Mouse (Mus musculus): ENCODE measurements around the gene Bsnd. TPM values are rescaled to one million over a fixed set of nuclear protein-coding genes. Genes with fewer than 3 reads are reported as not detected.
A peak's percentile ranks its signal among the peaks of the same experiment; 100 is the strongest.

Bsnd gene
- total RNA-seq, 2 experiments from 2014 or later, result not detected

DNA sequence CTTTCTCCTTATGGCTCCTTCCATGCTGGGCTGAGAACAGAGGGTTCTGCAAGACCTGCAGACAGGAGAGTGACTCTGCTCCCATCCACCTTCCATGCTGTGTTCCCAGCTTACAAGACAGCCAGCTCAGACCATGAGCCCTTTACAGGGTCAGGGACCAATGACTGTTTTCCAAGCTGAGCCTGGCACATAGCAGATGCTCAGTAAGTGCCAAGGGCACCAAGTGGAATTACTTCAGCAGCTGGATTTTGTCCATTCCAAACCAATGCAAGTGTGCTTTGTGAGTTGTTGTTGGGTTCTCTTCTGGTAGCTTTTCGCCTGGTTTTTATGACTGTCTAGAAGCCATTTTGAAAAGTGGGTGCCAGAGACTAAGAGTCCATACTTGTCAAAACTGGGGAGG, 8.3 kb downstream of the Bsnd start:
- no peak for DNase-seq (ENCODE audit: extremely low spot score in 1 of 2, low spot score in 1 of 2)

GRCm38 (mm10) chr4:106483215-106483727, 8.8 kb downstream of the Bsnd start:
- no peak for DNase-seq (ENCODE audit: extremely low spot score in 1 of 2, low spot score in 1 of 2)

DNA sequence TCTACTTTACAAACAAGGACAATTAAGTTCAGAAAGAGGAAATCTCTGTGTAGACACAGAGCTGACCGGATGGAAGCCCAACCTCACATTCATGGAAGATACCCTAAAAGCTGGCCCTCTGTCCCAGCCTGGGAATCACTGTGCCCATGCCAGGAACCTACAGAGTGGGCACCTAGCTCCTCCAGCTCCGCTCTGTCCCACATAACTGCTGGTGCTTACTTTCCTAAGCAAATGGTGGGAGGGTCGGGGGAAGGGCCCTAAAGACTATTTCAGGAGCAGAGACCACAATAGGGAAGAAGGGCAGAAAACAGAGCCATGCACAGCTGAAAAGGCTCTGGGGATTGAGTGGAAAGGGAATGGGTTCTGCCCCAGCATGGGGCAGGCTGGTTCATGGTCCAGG, 11.5 kb downstream of the Bsnd start:
- DNase-seq (ENCODE audit: extremely low spot score in 1 of 2, low spot score in 1 of 2), result no peak

DNA sequence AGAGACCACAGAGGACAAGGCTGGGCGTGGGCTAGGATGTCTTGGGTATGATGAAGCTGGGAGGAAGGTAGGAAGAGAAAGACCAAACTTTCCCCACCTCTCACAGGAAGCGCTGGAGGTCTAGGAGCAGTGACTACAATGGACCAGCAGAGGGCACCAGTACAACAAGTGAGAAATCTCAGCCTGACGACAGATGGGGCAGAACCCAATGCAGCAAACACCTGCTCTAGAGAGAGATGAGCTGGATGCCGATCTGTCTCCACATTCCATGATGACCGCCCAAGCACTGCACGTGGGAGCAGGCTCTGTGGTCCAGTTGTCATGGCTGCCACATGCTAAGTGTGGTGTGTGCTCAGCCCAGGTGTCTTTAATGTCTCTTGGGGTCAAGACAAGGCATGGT, 17.8 kb downstream of the Bsnd start:
- DNase-seq (ENCODE audit: extremely low spot score in 1 of 2, low spot score in 1 of 2), result peak; percentile 31 to 60

- peak; percentile 38 to 55 for DNase-seq (ENCODE audit: extremely low spot score in 1 of 2, low spot score in 1 of 2)
These were observed 19.7 kb downstream of the Bsnd start for GRCm38 (mm10) chr4:106472335-106472734.

DNA sequence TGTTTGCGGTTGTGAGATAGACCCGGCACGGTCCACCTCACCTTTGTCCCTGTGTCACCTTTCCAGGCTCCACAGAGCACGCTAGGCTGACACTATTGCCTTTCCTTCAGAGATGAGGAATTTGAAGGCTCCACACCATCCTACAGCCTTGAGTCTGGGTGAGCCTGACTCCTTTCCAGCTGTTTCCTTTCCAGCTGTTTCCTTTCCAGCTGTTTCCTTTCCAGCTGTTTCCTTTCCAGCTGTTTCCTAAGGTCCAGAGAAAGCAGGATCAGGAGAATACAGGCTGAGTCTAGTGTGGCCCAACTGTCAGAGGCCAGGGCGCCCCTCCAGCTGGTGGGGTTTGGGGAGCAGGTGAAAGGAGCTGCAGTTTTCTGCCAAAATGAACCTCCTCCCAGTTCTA, 21.2 kb downstream of the Bsnd start:
- no peak for DNase-seq (ENCODE audit: extremely low spot score in 1 of 2, low spot score in 1 of 2)

GRCm38 (mm10) chr4:106467420-106468110, 24.5 kb downstream of the Bsnd start:
- DNase-seq (ENCODE audit: extremely low spot score in 1 of 2, low spot score in 1 of 2), result no peak

DNA sequence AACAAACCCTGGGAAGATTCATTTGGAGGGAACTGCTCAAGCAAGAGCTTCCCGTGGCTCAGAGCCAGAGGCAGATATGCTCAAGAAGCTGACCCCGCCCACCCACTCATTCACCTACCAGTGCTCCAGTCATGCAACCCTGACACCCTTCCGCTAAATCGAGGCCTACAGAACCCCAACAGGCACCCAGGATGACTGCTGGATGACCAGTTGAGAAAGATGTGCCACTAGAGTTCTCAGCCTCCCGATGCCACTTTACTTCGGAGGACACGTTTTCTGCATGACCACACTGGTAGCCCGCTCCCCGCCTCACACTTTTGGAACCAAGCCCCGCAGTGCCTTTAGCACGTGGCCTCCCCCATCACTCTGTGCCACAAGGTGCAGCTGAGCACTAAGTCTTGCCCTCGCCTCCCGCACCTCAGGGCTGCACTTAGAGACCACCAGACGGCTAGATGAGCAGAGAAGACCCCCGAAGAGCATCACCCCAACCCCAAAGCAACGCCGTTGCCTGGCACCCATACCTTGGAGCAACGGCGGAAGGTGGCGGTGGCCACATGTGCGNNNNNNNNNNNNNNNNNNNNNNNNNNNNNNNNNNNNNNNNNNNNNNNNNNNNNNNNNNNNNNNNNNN, 28.8 kb downstream of the Bsnd start:
- no peak for DNase-seq (ENCODE audit: extremely low spot score in 1 of 2, low spot score in 1 of 2)

GRCm38 (mm10) chr4:106462524-106462923, 29.6 kb downstream of the Bsnd start:
- DNase-seq (ENCODE audit: extremely low spot score in 1 of 2, low spot score in 1 of 2), result no peak

DNA sequence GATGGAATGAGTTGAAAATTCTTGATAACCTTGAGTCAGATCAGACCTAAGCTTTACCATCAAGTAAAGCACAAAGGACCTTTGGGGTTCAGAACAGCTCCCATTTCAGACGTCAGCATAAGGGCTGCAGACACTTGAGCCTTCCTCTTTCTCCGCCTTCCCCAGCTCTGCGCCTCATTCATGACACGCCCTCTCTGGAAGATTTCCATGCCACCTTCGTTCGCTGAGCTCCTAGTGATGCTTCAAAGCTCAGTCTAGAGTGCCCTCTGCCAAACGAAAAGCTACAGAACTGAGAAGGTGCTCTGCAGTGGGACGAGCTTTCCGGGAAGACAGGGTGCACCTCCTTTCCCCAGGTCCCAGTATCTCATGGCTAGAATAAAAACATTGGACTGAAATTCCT, 30.1 kb downstream of the Bsnd start:
- DNase-seq (ENCODE audit: extremely low spot score in 1 of 2, low spot score in 1 of 2), result no peak

DNA sequence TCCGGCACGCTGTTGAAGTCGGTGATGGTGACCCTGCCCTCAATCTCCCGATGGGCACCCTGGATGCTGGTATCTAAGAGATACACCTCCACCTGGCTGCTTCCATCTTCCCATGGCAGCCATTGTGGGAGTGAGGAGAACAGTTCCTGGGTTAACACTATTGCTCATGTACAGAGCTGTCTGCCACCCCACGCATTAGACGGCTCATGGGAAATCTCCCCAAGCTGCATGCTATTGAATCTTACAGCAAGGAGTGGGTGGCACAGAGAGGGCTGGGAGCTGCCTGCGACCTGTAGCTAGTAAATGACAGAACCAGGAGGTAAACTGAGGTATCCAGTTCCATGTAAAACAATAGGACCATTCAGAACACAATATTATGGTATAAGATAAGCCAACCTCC, 37.5 kb downstream of the Bsnd start:
- DNase-seq (ENCODE audit: extremely low spot score in 1 of 2, low spot score in 1 of 2), result no peak

DNA sequence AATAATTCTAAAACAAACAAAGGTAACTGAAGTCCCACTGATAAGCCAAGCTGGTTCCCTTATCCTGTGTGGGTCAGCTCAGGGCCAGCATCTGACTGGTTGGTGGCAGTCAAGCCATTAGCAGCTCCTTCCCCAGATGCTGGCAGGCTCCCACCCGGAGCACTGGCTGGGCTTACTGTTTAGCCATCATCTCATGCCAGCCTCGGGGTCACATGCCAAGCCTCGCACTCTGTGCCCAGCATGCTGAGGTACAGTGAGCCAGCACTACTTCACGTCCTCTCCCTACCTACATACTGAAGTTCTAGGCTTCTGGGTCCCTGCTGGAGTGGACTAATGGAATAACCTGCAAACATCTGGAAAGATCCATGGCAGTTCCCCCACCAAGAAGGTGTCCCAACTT, 38.6 kb downstream of the Bsnd start:
- no peak for DNase-seq (ENCODE audit: extremely low spot score in 1 of 2, low spot score in 1 of 2)

DNA sequence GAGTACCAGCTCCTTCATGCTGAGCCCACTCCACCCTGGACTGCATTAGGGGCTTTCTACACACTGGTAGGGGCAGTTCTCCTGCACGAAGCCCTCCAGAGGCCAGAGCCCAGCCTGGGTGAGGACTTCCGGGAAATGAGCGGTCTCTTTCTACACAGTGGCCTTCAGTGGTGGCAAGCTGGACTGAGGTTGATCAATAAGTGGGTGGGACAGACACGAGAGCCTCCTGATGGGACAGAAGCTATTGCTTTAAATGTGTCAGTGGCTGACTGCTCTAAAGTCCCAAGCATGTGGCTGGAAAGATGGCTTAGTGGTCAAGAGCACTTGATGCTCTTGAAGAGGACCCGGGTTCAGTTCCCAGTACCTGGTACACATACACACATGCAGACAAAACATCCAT, 39.0 kb downstream of the Bsnd start:
- no peak for DNase-seq (ENCODE audit: extremely low spot score in 1 of 2, low spot score in 1 of 2)

DNA sequence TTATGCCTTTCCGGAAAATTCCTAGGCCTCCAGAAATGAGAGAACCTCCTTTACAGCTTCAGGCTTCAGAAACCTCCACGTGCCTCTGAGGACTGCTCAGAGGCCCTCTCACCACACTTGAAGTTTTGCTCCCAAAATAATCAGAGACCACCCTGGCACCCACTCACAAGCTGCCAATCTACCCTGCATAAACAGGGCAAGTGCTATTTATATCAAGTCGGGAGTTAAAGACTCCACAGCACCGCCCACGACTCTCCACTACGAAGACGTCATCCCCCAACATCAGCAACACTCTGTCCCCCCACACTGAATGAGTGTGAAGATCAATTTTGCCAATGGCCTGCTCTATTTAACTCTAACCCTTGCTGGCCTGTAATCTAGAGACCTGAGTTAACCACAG, 39.7 kb downstream of the Bsnd start:
- no peak for DNase-seq (ENCODE audit: extremely low spot score in 1 of 2, low spot score in 1 of 2)

GRCm38 (mm10) chr4:106449306-106449705, 42.8 kb downstream of the Bsnd start:
- no peak for DNase-seq (ENCODE audit: extremely low spot score in 1 of 2, low spot score in 1 of 2)

GRCm38 (mm10) chr4:106443182-106443581, 48.9 kb downstream of the Bsnd start:
- no peak for DNase-seq (ENCODE audit: extremely low spot score in 1 of 2, low spot score in 1 of 2)

DNA sequence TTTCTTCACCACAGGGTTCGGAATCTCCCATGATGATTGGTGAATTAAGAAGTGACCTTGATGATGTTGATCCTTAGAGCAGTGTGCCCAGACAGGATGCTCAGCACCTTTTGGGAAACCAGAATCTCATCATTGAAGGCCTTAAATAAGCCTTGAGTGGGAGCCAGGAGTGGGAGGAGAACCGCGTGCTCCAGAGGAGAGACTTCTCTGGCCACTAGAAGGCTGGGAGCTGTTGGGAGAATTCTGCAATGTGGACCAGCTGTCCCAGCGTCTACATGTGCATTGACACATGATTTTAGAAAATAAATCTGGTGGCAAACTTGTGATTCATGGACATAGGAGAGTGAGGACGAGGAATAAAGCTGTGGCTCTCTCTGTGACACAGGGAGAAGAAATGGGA, 53.3 kb downstream of the Bsnd start:
- no peak for DNase-seq (ENCODE audit: extremely low spot score in 1 of 2, low spot score in 1 of 2)

GRCm38 (mm10) chr4:106437207-106437606, 54.9 kb downstream of the Bsnd start:
- DNase-seq (ENCODE audit: extremely low spot score in 1 of 2, low spot score in 1 of 2), result no peak

DNA sequence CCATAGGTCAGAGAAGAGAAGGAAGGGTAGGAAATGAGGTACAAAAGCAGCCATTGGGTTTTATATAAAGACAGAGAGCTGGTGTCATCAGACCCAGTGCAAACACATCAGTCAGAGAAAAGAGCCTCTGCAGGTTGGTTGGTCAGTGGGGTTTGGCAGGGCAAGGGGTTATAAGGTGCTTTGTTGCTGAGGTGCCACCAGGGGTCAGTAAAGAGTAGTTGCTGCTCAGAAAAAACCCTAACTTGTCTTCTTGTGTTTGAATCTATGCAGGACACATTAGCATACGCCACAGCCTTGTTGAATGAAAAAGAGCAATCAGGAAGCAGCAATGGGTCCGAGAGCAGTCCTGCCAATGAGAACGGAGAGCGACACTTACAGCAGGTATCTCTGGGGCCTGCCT, 55.6 kb downstream of the Bsnd start:
- DNase-seq (ENCODE audit: extremely low spot score in 1 of 2, low spot score in 1 of 2), result no peak

- no peak for DNase-seq (ENCODE audit: extremely low spot score in 1 of 2, low spot score in 1 of 2)
These were observed 56.7 kb downstream of the Bsnd start for GRCm38 (mm10) chr4:106435426-106435825.

All from layer of hippocampus, postnatal 25 days (tissue).